28 mouse cellular contexts compared by ENCODE assay signal in genomic region chr2:14174334-14174733, GRCm38 (mm10). TPM values are rescaled to one million over a fixed set of nuclear protein-coding genes. Genes with fewer than 3 reads are reported as not detected.
DNase-seq lines count a peak whose midpoint lies in the region; ATAC-seq and TF ChIP-seq lines count a peak whose summit lies in the region.
"Had no signal": no experiment of that assay in that cellular context is flagged by ENCODE, and none has a peak within 500 bp of the region (broad histone marks: within the 10 kb centered on the region; RNA-seq: fewer than 3 reads in every experiment).

TSS of gene Tmem236 (plus strand) at chr2:14174523.

- peak; percentile 72; the same call in 1 of the 2 replicates for TF ChIP-seq POLR2A in small intestine, adult 2 months (IDR thresholded peaks at IDR 0.05; ENCODE audit: low read depth, low read length)

- H3K27me3 ChIP-seq in intestine, embryonic 15.5 days (replicated peaks): no peaks in the 10 kb centered on the region
- H3K27me3 ChIP-seq in intestine, postnatal 0 days (replicated peaks; ENCODE audit: control insufficient read depth, insufficient read depth, low read length): no peaks in the 10 kb centered on the region
- H3K27me3 ChIP-seq in small intestine, adult 2 months (ENCODE audit: control insufficient read depth, insufficient read depth, low read length): no peaks in the 10 kb centered on the region
- H3K27me3 ChIP-seq in forebrain, embryonic 14.5 days (replicated peaks; ENCODE audit: control insufficient read depth, insufficient read depth, low read length): no peaks in the 10 kb centered on the region
- H3K27me3 ChIP-seq: CH12.LX; embryonic facial prominence, embryonic 13.5 days; embryonic facial prominence, embryonic 15.5 days; forebrain, embryonic 12.5 days had no signal

- peak within 1 kb of the TSS; percentile 3; the same call in 1 of the 2 replicates for H3K4me2 ChIP-seq in intestine, embryonic 15.5 days (replicated peaks)
- peak within 1 kb of the TSS; percentile 51 for H3K4me2 ChIP-seq in intestine, postnatal 0 days (replicated peaks; ENCODE audit: low read depth)
- H3K4me2 ChIP-seq in forebrain, embryonic 14.5 days (ENCODE audit: low read length): no peak within 1 kb of the TSS
- H3K4me2 ChIP-seq: embryonic facial prominence, embryonic 13.5 days; embryonic facial prominence, embryonic 15.5 days; forebrain, embryonic 12.5 days had no signal

- H3K27ac ChIP-seq in intestine, embryonic 15.5 days: peak within 1 kb of the TSS; percentile 62
- H3K27ac ChIP-seq in intestine, postnatal 0 days (ENCODE audit: low read depth, low read length): peak within 1 kb of the TSS; percentile 67
- H3K27ac ChIP-seq in small intestine, adult 2 months (ENCODE audit: insufficient read depth, low read depth, low read length): peak within 1 kb of the TSS; percentile 96
- no peak within 1 kb of the TSS for H3K27ac ChIP-seq in forebrain, embryonic 14.5 days (ENCODE audit: low read depth, low read length)
- H3K27ac ChIP-seq: embryonic facial prominence, embryonic 13.5 days; embryonic facial prominence, embryonic 15.5 days; forebrain, embryonic 10.5 days; forebrain, embryonic 12.5 days had no signal

- no peaks in the 10 kb centered on the region for H3K4me1 ChIP-seq in intestine, embryonic 15.5 days (replicated peaks)
- peaks cover 5% of the 10 kb centered on the region; the same call in 1 of the 2 replicates for H3K4me1 ChIP-seq in intestine, postnatal 0 days (replicated peaks; ENCODE audit: control insufficient read depth, insufficient read depth, low read length)
- H3K4me1 ChIP-seq in small intestine, adult 2 months (ENCODE audit: control insufficient read depth, insufficient read depth, insufficient read length, low read length): peaks cover 4% of the 10 kb centered on the region; the same call in 1 of the 2 replicates
- no peaks in the 10 kb centered on the region for H3K4me1 ChIP-seq in forebrain, embryonic 14.5 days (ENCODE audit: control insufficient read depth, insufficient read depth, low read length)
- H3K4me1 ChIP-seq: embryonic facial prominence, embryonic 13.5 days; embryonic facial prominence, embryonic 15.5 days; forebrain, embryonic 10.5 days; forebrain, embryonic 12.5 days had no signal

- no peak for TF ChIP-seq CTCF in intestine, postnatal 0 days (IDR thresholded peaks at IDR 0.05; ENCODE audit: low read depth)
- TF ChIP-seq CTCF in small intestine, adult 2 months (IDR thresholded peaks at IDR 0.05; ENCODE audit: extremely low read depth, insufficient read length, insufficient replicate concordance, low read depth, low read length): no peak

- no peak within 1 kb of the TSS for H3K9ac ChIP-seq in intestine, embryonic 15.5 days
- H3K9ac ChIP-seq in intestine, postnatal 0 days (ENCODE audit: low read depth, low read length): no peak within 1 kb of the TSS
- no peak within 1 kb of the TSS for H3K9ac ChIP-seq in forebrain, embryonic 14.5 days (ENCODE audit: low read length)
- H3K9ac ChIP-seq: embryonic facial prominence, embryonic 13.5 days; embryonic facial prominence, embryonic 15.5 days; forebrain, embryonic 12.5 days had no signal

- peak within 1 kb of the TSS; percentile 22 for H3K4me3 ChIP-seq in intestine, embryonic 15.5 days (replicated peaks)
- peak within 1 kb of the TSS; percentile 38 for H3K4me3 ChIP-seq in intestine, postnatal 0 days (ENCODE audit: low read depth, low read length)
- H3K4me3 ChIP-seq in small intestine, adult 2 months (ENCODE audit: low read depth, low read length): peak within 1 kb of the TSS; percentile 44; the same call in 1 of the 2 replicates
- no peak within 1 kb of the TSS for H3K4me3 ChIP-seq in forebrain, embryonic 14.5 days (ENCODE audit: low read depth, low read length)
- H3K4me3 ChIP-seq: embryonic facial prominence, embryonic 13.5 days; embryonic facial prominence, embryonic 15.5 days; erythroblast, embryonic 14.5 days; forebrain, embryonic 10.5 days; forebrain, embryonic 12.5 days had no signal

- WGBS in intestine, embryonic 15.5 days: 62% methylated on average over 3 of the region's 3 CpGs
- WGBS in intestine, postnatal 0 days: 41% methylated on average over 3 of the region's 3 CpGs
- 23% methylated on average over 3 of the region's 3 CpGs for WGBS in small intestine, adult 2 months
- WGBS in forebrain, embryonic 14.5 days: 60% methylated on average over 3 of the region's 3 CpGs

- H3K9me3 ChIP-seq in intestine, embryonic 15.5 days: no peaks in the 10 kb centered on the region
- no peaks in the 10 kb centered on the region for H3K9me3 ChIP-seq in intestine, postnatal 0 days (ENCODE audit: control insufficient read depth)
- no peaks in the 10 kb centered on the region for H3K9me3 ChIP-seq in forebrain, embryonic 14.5 days (replicated peaks; ENCODE audit: control insufficient read depth, low read length)
- H3K9me3 ChIP-seq: embryonic facial prominence, embryonic 13.5 days; embryonic facial prominence, embryonic 15.5 days; forebrain, embryonic 10.5 days; forebrain, embryonic 12.5 days; G1E had no signal

- DNase-seq in heart, adult 11 months: peak; percentile 33
- DNase-seq in heart, adult 18-20 months: no peak
- DNase-seq in embryo, embryonic 9.5 days (ENCODE audit: extremely low spot score): no peak
- DNase-seq in forebrain, embryonic 14.5 days (ENCODE audit: low spot score): no peak
- DNase-seq: adrenal gland, adult 8-10 months; adrenal gland, postnatal 14 days; adrenal gland, postnatal 36 days; B cell, adult 2 months; cerebellum, adult 11-12 months; cerebellum, adult 2 months; cerebellum, adult 9-10 months; cerebellum, postnatal 10 days; cerebellum, postnatal 25 days had no signal

- peak; percentile 83 for ATAC-seq in intestine, embryonic 15.5 days
- ATAC-seq in intestine, postnatal 0 days: peak; percentile 81
- ATAC-seq in forebrain, embryonic 14.5 days: no peak
- ATAC-seq: activated CD4-positive, CD25-positive, alpha-beta regulatory T cell, adult 4 months; CD4-positive, CD25-positive, alpha-beta regulatory T cell, adult 4 months; forebrain, embryonic 16.5 days; Patski had no signal

- no peaks in the 10 kb centered on the region for H3K36me3 ChIP-seq in intestine, embryonic 15.5 days
- H3K36me3 ChIP-seq in intestine, postnatal 0 days (ENCODE audit: control insufficient read depth, insufficient read depth): no peaks in the 10 kb centered on the region
- no peaks in the 10 kb centered on the region for H3K36me3 ChIP-seq in small intestine, adult 2 months (ENCODE audit: control insufficient read depth, insufficient read depth, low read length)
- H3K36me3 ChIP-seq in forebrain, embryonic 14.5 days (ENCODE audit: control insufficient read depth, insufficient read depth, low read length): no peaks in the 10 kb centered on the region
- H3K36me3 ChIP-seq: embryonic facial prominence, embryonic 13.5 days; embryonic facial prominence, embryonic 15.5 days; forebrain, embryonic 10.5 days; forebrain, embryonic 12.5 days; G1E had no signal

RNA-seq across cellular contexts. Expression of gene Tmem236, which starts in this region (rescaled TPM):
- total RNA-seq in heart, adult 18-20 months (2021): not detected
- polyA plus RNA-seq in intestine, embryonic 15.5 days (2015; fragmentation: Nextera tagmentation; extraction: Ambion mirVana): 15.4 and 18.5 TPM in 2 replicates
- 12.2 and 14.6 TPM in 2 replicates for polyA plus RNA-seq in intestine, postnatal 0 days (2015; fragmentation: Nextera tagmentation; extraction: Ambion mirVana)
- 13.8 and 36.8 TPM in 2 replicates for polyA plus RNA-seq in small intestine, adult 2 months (2012; rRNA removed)
- not detected in 2 replicates for polyA plus RNA-seq in forebrain, embryonic 14.5 days (2014; fragmentation: Nextera tagmentation; extraction: Ambion mirVana)
- total RNA-seq: adrenal gland, adult 18-20 months; adrenal gland, postnatal 14 days had no signal
- polyA plus RNA-seq: activated CD4-positive, CD25-positive, alpha-beta regulatory T cell, adult 4 months; CD4-positive, CD25-positive, alpha-beta regulatory T cell, adult 4 months; erythroblast, embryonic 14.5 days; forebrain, embryonic 10.5 days; G1E had no signal

Comparison
In these comparisons a context has a peak if more than half of its experiments do, and no peak if none do; other contexts are left out.
1. RNA of gene Tmem236 (polyA plus RNA-seq): 13.8 to 36.8 TPM in small intestine, adult 2 months, 15.4 to 18.5 TPM in intestine, embryonic 15.5 days and 12.2 to 14.6 TPM in intestine, postnatal 0 days; not detected in forebrain, embryonic 14.5 days; every median in the first group is over 10 times any median in the second.